Mouse (Mus musculus) erythroid progenitor cell, adult 5-6 weeks (primary cell): Measurements from ENCODE around the gene 9130213A22Rik. TPM values are rescaled to one million over a fixed set of nuclear protein-coding genes. Genes with fewer than 3 reads are reported as not detected.
A peak's percentile ranks its signal among the peaks of the same experiment; 100 is the strongest.

Experiments
- ATAC-seq: replicated peaks from 2 replicates; pipeline ENCODE4 v1.8.0; 2016; ENCODE audit warnings: moderate number of reproducible peaks, mild to moderate bottlenecking, moderate TSS enrichment, inconsistent platforms; ENCODE audit not compliant: poor library complexity, low FRiP score, severe bottlenecking
- total RNA-seq, 2 experiments: library from RNA; stranded (forward) in 1 of 2; stranded (reverse) in 1 of 2; fragments of 150-400 nt in 1 of 2; fragments of 186-747, 209-891 nt in 1 of 2; gene quantifications; 2 replicates each; pipeline versions ENCODE4 v1.2.3 to v1.2.4; 2015 to 2017; ENCODE audit warnings: low replicate concordance in 2 of 2

The 9130213A22Rik gene
- total RNA-seq, 2 experiments from 2014 or later: not detected

GRCm38 (mm10) chr11:69125041-69125851, 2.9 kb upstream of the 9130213A22Rik start:
- peak; percentile 51 for ATAC-seq

GRCm38 (mm10) chr11:69124498-69124847, 2.1 kb upstream of the 9130213A22Rik start:
- ATAC-seq: peak; percentile 5; the same call in 1 of the 2 replicates

GRCm38 (mm10) chr11:69123693-69124497, 1.5 kb upstream of the 9130213A22Rik start:
- ATAC-seq: peak; percentile 56

GRCm38 (mm10) chr11:69123056-69123692, 785 bp upstream of the 9130213A22Rik start:
- ATAC-seq: peak; percentile 48; the same call in 1 of the 2 replicates

- no peak for ATAC-seq
Observed at GRCm38 (mm10) chr11:69121741-69122335, 551 bp downstream of the 9130213A22Rik start.

- ATAC-seq: no peak
Observed at GRCm38 (mm10) chr11:69121001-69121740, 1.2 kb downstream of the 9130213A22Rik start.

- no peak for ATAC-seq
Observed at GRCm38 (mm10) chr11:69120221-69121000, 2.0 kb downstream of the 9130213A22Rik start, which contains the start of gene Hes7. Gene Hes7 (plus strand): TSS chr11:69120404.

GRCm38 (mm10) chr11:69119446-69120155, 2.8 kb downstream of the 9130213A22Rik start:
- no peak for ATAC-seq

GRCm38 (mm10) chr11:69118765-69119164, 3.6 kb downstream of the 9130213A22Rik start:
- ATAC-seq: peak; percentile 55

- peak; percentile 69 for ATAC-seq
Observed at GRCm38 (mm10) chr11:69117737-69118695, 4.4 kb downstream of the 9130213A22Rik start.

GRCm38 (mm10) chr11:69116843-69117242, 5.5 kb downstream of the 9130213A22Rik start:
- no peak for ATAC-seq

- no peak for ATAC-seq
Observed at GRCm38 (mm10) chr11:69114621-69115020, 7.8 kb downstream of the 9130213A22Rik start.

GRCm38 (mm10) chr11:69114018-69114417, 8.4 kb downstream of the 9130213A22Rik start:
- ATAC-seq: no peak

- ATAC-seq: no peak
Observed at GRCm38 (mm10) chr11:69111865-69112264, 10.5 kb downstream of the 9130213A22Rik start.

- ATAC-seq: no peak
Observed at GRCm38 (mm10) chr11:69111051-69111810, 11.2 kb downstream of the 9130213A22Rik start.
